Mouse (Mus musculus) CH12.LX (cell line): ENCODE measurements around the gene Gli2. TPM values are rescaled to one million over a fixed set of nuclear protein-coding genes. Genes with fewer than 3 reads are reported as not detected.

Experiments used
- DNase-seq: peaks from one replicate; pipeline ENCODE4 v3.0.0-alpha.2; 2013; ENCODE audit errors: extremely low read depth
- H3K27ac ChIP-seq: 2 replicates; pipeline ENCODE4 v1.5.1; 2012; ENCODE audit warnings: low read depth, mild to moderate bottlenecking, control low read depth, moderate library complexity; ENCODE audit not compliant: insufficient read depth
- H3K27me3 ChIP-seq: replicated peaks from 2 replicates; pipeline ENCODE3; 2012; ENCODE audit warnings: inconsistent platforms
- H3K36me3 ChIP-seq, 2 experiments: replicated peaks in 1 of 2; 2 replicates each; pipeline versions ENCODE3 to v1.6.1; 2012; ENCODE audit warnings: inconsistent platforms in 1 of 2, low read length in 1 of 2, mild to moderate bottlenecking in 1 of 2, mixed read lengths in 1 of 2, moderate library complexity in 1 of 2; ENCODE audit not compliant: control insufficient read depth in 1 of 2, insufficient read depth in 1 of 2
- H3K4me1 ChIP-seq, 2 experiments: 2 replicates each; pipeline ENCODE4 v1.6.1; 2012; ENCODE audit warnings: inconsistent platforms in 1 of 2, moderate library complexity in 1 of 2; ENCODE audit not compliant: insufficient read depth in 2 of 2, control insufficient read depth in 1 of 2
- H3K4me2 ChIP-seq: 2 replicates; pipeline ENCODE4 v1.6.1; 2012; ENCODE audit warnings: low read depth, mild to moderate bottlenecking, control low read depth; ENCODE audit not compliant: poor library complexity, insufficient read depth, severe bottlenecking
- H3K4me3 ChIP-seq, 3 experiments: fragments of 150-350 bp in 1 of 3; sonication (generic) in 1 of 3; replicated peaks in 1 of 3; 2 replicates each; pipeline versions ENCODE3 to v1.5.1; 2011 to 2012; ENCODE audit warnings: low read depth in 2 of 3, low read length in 2 of 3, mild to moderate bottlenecking in 2 of 3, moderate library complexity in 2 of 3, control low read depth in 1 of 3, improper control_type of control experiment in 1 of 3, inconsistent platforms in 1 of 3, mixed read lengths in 1 of 3; ENCODE audit not compliant: poor library complexity in 1 of 3
- H3K79me2 ChIP-seq: replicated peaks from 2 replicates; pipeline ENCODE4 v1.6.1; 2012; ENCODE audit warnings: mild to moderate bottlenecking, moderate library complexity; ENCODE audit not compliant: control insufficient read depth, poor library complexity, insufficient read depth, severe bottlenecking; ENCODE audit errors: extremely low read depth
- H3K9ac ChIP-seq: 2 replicates; pipeline ENCODE4 v1.6.1; 2012; ENCODE audit warnings: low read depth, mild to moderate bottlenecking, control low read depth, moderate library complexity; ENCODE audit not compliant: insufficient read depth
- H3K9me3 ChIP-seq: replicated peaks from 2 replicates; pipeline ENCODE3; 2012; ENCODE audit warnings: low read length, inconsistent platforms, mixed read lengths
- E2F4 ChIP-seq: IDR thresholded peaks from 2 replicates; pipeline ENCODE4 v1.6.1; 2011; ENCODE audit warnings: low read depth, low read length, improper control_type of control experiment; ENCODE audit not compliant: insufficient replicate concordance
- ELF1 ChIP-seq: IDR thresholded peaks from 2 replicates; pipeline ENCODE4 v1.6.1; 2014; ENCODE audit warnings: low read depth, mild to moderate bottlenecking, inconsistent platforms, low read length, improper control_type of control experiment
- HCFC1 ChIP-seq: IDR thresholded peaks from 2 replicates; pipeline ENCODE4 v1.6.1; 2012; ENCODE audit warnings: low read depth, mild to moderate bottlenecking, inconsistent platforms, low read length, improper control_type of control experiment
- JUND ChIP-seq: conservative IDR thresholded peaks from 2 replicates; pipeline ENCODE4 v1.6.1; 2011; ENCODE audit warnings: low read depth, low read length, improper control_type of control experiment
- MAX ChIP-seq: IDR thresholded peaks from 2 replicates; pipeline ENCODE4 v1.6.1; 2011; ENCODE audit warnings: low read length, improper control_type of control experiment
- MAZ ChIP-seq: IDR thresholded peaks from 2 replicates; pipeline ENCODE4 v1.6.1; 2012; ENCODE audit warnings: low read depth, mild to moderate bottlenecking, inconsistent platforms, low read length, improper control_type of control experiment, moderate library complexity
- MXI1 ChIP-seq: IDR thresholded peaks from 2 replicates; pipeline ENCODE4 v1.6.1; 2011; ENCODE audit warnings: mild to moderate bottlenecking, low read depth, low read length, improper control_type of control experiment
- NELFE ChIP-seq: IDR thresholded peaks from 2 replicates; pipeline ENCODE4 v1.6.1; 2011; ENCODE audit warnings: low read depth, low read length, improper control_type of control experiment
- PAX5 ChIP-seq: IDR thresholded peaks from 2 replicates; pipeline ENCODE4 v1.6.1; 2012; ENCODE audit warnings: low read length, inconsistent platforms, mixed read lengths
- POLR2A ChIP-seq: IDR thresholded peaks from 2 replicates; pipeline ENCODE4 v1.6.1; 2011; ENCODE audit warnings: low read depth, mild to moderate bottlenecking, improper control_type of control experiment, low read length
- POLR2AphosphoS2 ChIP-seq: IDR thresholded peaks from 2 replicates; pipeline ENCODE4 v1.6.1; 2011; ENCODE audit warnings: low read depth, low read length, improper control_type of control experiment
- RAD21 ChIP-seq: IDR thresholded peaks from 2 replicates; pipeline ENCODE4 v1.6.1; 2011; ENCODE audit warnings: low read depth, mild to moderate bottlenecking, low read length, improper control_type of control experiment, moderate library complexity
- RCOR1 ChIP-seq: conservative IDR thresholded peaks from 2 replicates; pipeline ENCODE4 v1.6.1; 2012; ENCODE audit warnings: low read depth, mild to moderate bottlenecking, inconsistent platforms, low read length, improper control_type of control experiment
- SIN3A ChIP-seq: IDR thresholded peaks from 2 replicates; pipeline ENCODE4 v1.6.1; 2012; ENCODE audit warnings: low read length, improper control_type of control experiment, inconsistent platforms
- SMC3 ChIP-seq: IDR thresholded peaks from 2 replicates; pipeline ENCODE4 v1.6.1; 2011; ENCODE audit warnings: low read depth, low read length, improper control_type of control experiment
- TBP ChIP-seq: conservative IDR thresholded peaks from 2 replicates; pipeline ENCODE4 v1.6.1; 2011; ENCODE audit warnings: low read depth, low read length, improper control_type of control experiment
- TCF12 ChIP-seq: IDR thresholded peaks from 2 replicates; pipeline ENCODE4 v1.6.1; 2014; ENCODE audit warnings: low read depth, mild to moderate bottlenecking, inconsistent platforms, low read length, improper control_type of control experiment
- UBTF ChIP-seq: IDR thresholded peaks from 2 replicates; pipeline ENCODE4 v1.6.1; 2012; ENCODE audit warnings: low read depth, mild to moderate bottlenecking, inconsistent platforms, low read length, improper control_type of control experiment, moderate library complexity
- USF2 ChIP-seq: conservative IDR thresholded peaks from 2 replicates; pipeline ENCODE4 v1.6.1; 2011; ENCODE audit warnings: low read depth, low read length, improper control_type of control experiment
- ZKSCAN1 ChIP-seq: IDR thresholded peaks from 2 replicates; pipeline ENCODE4 v1.6.1; 2012; ENCODE audit warnings: low read depth, inconsistent platforms, low read length, improper control_type of control experiment, borderline replicate concordance
- ZNF384 ChIP-seq: IDR thresholded peaks from 2 replicates; pipeline ENCODE4 v1.6.1; 2012; ENCODE audit warnings: low read depth, low read length, improper control_type of control experiment, inconsistent platforms
- dilution Hi-C: fragments of 300-500 bp; cut with MboI; formaldehyde crosslinking; loops from 2 replicates; pipeline ENCODE4 v1.14.3; 2020; ENCODE audit warnings: low sequenced_read_pairs; ENCODE audit not compliant: extremely low pct_unique_long_range_greater_than_20kb, extremely low pct_ligation_motif_present
- in situ Hi-C: fragments of 300-500 bp; cut with MboI; formaldehyde crosslinking; loops from 3 replicates; pipeline ENCODE4 v1.14.3; 2019; ENCODE audit warnings: low sequenced_read_pairs, low pct_ligation_motif_present, low pct_unique_long_range_greater_than_20kb, mixed read lengths
- polyA plus RNA-seq: library from polyadenylated mRNA; unstranded; fragments of >175 nt; gene quantifications from 2 replicates; pipeline ENCODE4 v1.2.1, GENCODE M21; 2012; ENCODE audit warnings: low read depth; ENCODE audit not compliant: insufficient read length
- total RNA-seq, 2 experiments: library from RNA; depleted of rRNA; stranded (reverse); fragments of 300-350 nt in 1 of 2; fragments of >200 nt in 1 of 2; gene quantifications; 2 replicates each; pipeline ENCODE4 v1.2.3; 2012 to 2014

Gli2 gene
- total and polyA plus RNA-seq, 3 experiments, result not detected

GRCm38 (mm10) chr1:119022311-119022710 is 31.1 kb downstream of the Gli2 start:
- Histone ChIP-seq H3K4me2 (no peak overlapping the region), H3K27ac (no peak overlapping the region), H3K9ac (no peak overlapping the region), H3K4me1 (no peaks in the 10 kb centered on the region), H3K36me3 (no peaks in the 10 kb centered on the region), H3K27me3 (no peaks in the 10 kb centered on the region), H3K79me2 (no peaks in the 10 kb centered on the region), H3K4me3 (no peak overlapping the region), H3K9me3 (peaks cover 95% of the 10 kb centered on the region)
- DNase-seq, result no peak
- TF ChIP-seq SMC3, result no peak
- no peak for TF ChIP-seq MXI1
- no peak for TF ChIP-seq ZKSCAN1
- no peak for TF ChIP-seq TBP
- TF ChIP-seq NELFE, result no peak
- TF ChIP-seq RCOR1, result no peak
- no peak for TF ChIP-seq RAD21
- no peak for TF ChIP-seq ZNF384
- no peak for TF ChIP-seq HCFC1
- no peak for TF ChIP-seq MAZ
- no peak for TF ChIP-seq UBTF
- dilution Hi-C loops, result no loop called here
- in situ Hi-C loops, result no loop called here

DNA sequence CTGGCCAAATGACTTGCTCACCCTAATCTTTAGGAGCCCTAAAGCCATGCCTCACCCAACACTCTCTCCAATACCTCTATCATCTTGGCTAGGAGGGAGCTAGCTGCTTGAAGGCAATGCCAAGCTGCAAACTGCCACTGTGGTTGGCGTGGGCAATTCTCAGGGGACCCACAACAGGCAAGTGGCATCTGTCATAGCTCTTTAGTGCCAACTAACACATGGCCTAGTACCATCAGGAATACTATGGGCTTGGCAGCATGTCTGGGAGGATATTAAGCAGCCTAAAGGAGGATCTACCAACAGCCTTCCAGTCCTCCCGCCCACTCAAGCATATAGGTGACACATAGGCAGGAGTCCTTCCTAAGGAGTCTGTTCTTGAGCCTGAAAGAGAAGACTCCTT is 33.3 kb downstream of the Gli2 start:
- H3K9ac ChIP-seq, result no peak overlapping the region
- no peak for TF ChIP-seq POLR2AphosphoS2
- TF ChIP-seq POLR2A, result no peak
- no peak for TF ChIP-seq ZKSCAN1
- TF ChIP-seq UBTF, result no peak
- TF ChIP-seq ELF1, result no peak
- no peak for TF ChIP-seq SIN3A
- TF ChIP-seq ZNF384, result no peak
- no peak for TF ChIP-seq SMC3
- TF ChIP-seq HCFC1, result no peak
- TF ChIP-seq PAX5, result no peak
- TF ChIP-seq USF2, result no peak
- no peak for TF ChIP-seq E2F4
- TF ChIP-seq MAX, result no peak
- no peak for TF ChIP-seq JUND
- no peak for TF ChIP-seq TCF12
- TF ChIP-seq, all 38 proteins: peak for 0
- Histone ChIP-seq H3K9me3 (peaks cover 96% of the 10 kb centered on the region), H3K4me2 (no peak overlapping the region), H3K79me2 (no peaks in the 10 kb centered on the region), H3K36me3 (no peaks in the 10 kb centered on the region), H3K27ac (no peak overlapping the region), H3K4me3 (no peak overlapping the region), H3K27me3 (no peaks in the 10 kb centered on the region), H3K4me1 (no peaks in the 10 kb centered on the region)
- in situ Hi-C loops (no loop called here), dilution Hi-C loops (no loop called here)
- DNase-seq, result no peak
